Mouse (Mus musculus): ENCODE measurements around the gene Hspd1.
A peak's percentile ranks its signal among the peaks of the same experiment; 100 is the strongest.
"Not testable (repeated sequence)": the region's sequence is repeated elsewhere in the genome, so short reads cannot be mapped to it uniquely, and the experiment has no call there.

The Hspd1 gene

DNA sequence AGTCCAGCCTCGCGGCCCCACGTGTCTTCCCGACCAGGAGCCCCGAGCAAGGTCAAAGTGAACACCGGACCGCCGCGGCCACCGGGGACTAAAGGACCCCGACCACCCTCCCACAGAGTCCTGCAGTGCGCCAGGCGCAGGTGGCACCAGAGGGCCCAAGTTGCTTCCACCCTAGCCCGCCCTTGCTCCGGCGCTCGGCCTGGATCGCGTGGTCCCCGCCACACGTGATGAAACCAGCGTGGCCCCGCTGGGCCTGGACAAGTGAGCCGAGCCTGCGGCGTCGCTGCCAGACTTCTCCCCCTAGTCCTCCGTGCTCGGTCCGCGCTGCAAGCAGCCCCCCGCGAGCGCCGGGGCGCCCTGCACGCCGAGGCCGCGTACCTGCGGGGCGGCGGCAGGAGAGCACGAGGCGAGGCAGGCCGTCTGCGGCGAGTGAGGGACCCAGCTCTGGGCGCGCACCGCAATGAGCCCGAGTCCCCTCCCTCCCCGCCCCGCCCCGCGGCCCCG is 590 bp downstream of the Hspd1 start:
- peak; percentile 48 to 54 for DNase-seq (ENCODE audit: low spot score in 2 of 2)

DNA sequence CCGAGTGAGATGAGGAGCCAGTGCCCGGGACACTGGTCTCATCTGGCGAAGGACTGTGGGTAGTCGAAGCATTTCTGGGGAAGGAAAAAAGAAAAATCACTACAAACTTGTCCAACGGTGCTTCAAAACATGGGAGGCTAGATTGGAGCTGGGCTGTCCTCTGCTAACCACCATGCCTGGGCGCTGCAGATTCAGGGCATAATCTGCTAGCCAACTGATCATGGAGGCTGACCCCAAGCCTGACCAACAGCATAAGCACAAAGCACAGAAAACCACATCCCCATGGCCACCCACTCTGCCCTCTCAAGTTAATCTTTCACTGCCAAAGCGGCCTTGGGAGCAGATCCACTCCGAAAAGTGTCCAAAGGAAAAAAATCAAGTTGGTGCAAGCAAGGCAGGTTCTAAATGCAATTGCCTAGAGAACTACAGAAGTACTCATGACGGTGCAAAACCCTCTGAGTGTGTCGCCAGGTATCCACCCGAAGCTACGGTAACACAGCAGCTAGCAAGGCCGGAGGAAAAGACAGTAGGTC is 1.1 kb downstream of the Hspd1 start:
- DNase-seq (ENCODE audit: low spot score in 2 of 2): peak in 1 of 2 experiments; percentile 6

DNA sequence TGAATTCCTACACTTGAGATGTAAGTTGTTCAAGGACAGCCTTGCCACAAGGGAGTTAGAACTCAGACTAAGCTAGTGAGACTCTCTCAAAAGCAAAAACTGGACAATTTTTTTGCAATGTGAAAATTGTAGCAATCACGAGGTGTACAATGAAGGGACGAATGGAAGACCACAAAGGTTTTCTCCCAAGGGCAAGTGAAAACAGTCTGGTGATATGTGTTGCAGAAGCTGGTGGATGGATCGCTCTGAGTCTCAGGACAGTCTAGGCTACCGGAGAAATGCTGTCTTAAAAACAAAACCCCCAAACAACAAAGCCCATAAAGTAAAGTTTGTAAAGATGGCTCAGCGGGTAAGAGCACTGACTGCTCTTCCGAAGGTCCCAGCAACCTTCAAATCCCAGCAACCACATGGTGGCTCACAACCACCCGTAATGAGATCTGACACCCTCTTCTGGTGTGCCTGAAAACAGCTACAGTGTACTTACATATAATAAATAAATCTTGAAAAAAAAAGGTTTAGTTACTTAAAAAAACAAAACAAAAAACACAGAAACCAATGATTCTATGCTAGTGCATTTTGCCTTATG is 2.2 kb downstream of the Hspd1 start:
- DNase-seq (ENCODE audit: low spot score in 2 of 2): no peak

- DNase-seq (ENCODE audit: low spot score in 2 of 2): no peak
Observed at GRCm38 (mm10) chr1:55082106-55082505, 5.9 kb downstream of the Hspd1 start.

DNA sequence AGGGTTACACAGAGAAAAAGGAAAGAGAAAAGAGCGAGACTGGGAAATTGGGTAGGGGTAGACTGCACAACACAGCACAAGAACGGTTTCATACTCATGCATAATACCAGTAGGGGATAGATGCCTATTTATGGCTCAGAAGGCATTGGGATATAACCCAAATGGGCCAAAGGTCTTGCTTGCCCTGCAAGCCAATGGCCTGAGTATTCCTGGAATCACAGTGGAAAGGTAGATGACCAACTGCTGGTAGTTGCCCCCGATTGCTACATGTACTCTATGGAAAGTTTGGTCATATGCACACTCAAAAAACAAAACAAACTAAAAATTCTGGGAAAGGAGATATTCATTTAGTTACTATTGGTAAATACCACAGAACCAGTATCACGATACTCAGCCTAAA is 8.4 kb downstream of the Hspd1 start:
- DNase-seq (ENCODE audit: low spot score in 2 of 2): no peak

- no peak for DNase-seq (ENCODE audit: low spot score in 2 of 2)
Observed at GRCm38 (mm10) chr1:55076849-55077516, 11.1 kb downstream of the Hspd1 start.

DNA sequence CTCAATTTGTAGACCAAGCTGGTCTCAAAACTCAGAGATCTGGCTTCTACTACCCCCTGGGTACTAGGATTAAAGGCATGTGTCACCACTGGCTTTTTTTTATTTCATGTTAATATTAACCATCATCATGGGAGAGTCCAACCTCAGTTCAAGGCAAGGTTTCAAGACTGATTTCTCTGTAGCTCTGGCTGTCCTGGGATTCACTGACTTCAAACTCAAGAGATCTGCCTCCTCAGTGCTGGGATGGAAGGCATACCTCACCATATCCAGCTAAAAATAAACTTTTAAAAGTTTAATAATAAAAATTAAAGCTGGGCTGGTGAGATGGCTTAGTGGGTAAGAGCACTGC is 11.7 kb downstream of the Hspd1 start:
- no peak for DNase-seq (ENCODE audit: low spot score in 2 of 2)

- DNase-seq (ENCODE audit: low spot score in 2 of 2): no peak
Observed at GRCm38 (mm10) chr1:55075652-55076394, 12.2 kb downstream of the Hspd1 start.

DNA sequence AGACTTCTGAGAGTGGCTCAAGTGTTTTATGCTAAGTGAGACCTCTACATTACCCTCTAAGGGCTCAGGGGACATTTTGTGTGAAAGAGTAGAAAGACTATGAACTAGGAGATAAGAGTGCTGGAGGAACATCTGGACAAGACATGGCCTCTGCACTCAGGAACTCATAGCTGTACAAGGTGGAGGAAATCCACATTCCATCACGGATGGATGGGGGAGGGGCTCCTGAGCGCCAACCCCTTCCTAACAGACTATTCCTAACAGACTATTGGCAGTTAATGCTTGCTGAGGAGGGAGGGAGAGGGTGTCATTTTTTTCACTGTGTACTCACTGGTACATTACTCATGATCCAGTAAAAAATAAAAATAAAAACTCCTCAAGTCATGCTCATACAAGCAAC is 13.3 kb downstream of the Hspd1 start:
- no peak for DNase-seq (ENCODE audit: low spot score in 2 of 2)

DNA sequence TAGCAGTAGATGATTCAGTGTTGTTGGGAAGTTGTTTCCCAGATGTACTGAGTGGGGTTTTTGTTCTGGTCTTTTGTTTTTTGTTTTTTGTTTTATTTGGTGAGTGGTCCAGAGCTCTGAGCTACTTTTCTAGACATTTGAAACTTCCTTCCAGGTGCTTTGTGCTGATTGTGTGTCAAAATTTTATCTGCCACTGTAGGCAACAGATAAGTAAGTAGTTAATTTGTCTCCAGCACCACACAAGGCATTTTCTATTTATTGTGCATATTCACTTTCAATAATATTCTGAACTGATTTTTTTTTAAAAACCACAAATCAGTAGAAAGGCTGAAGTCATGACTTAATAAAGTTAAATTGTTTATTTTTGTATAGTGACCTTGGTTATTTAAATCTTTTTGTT is 15.7 kb downstream of the Hspd1 start:
- not testable (repeated sequence) for DNase-seq (ENCODE audit: low spot score in 2 of 2)

DNA sequence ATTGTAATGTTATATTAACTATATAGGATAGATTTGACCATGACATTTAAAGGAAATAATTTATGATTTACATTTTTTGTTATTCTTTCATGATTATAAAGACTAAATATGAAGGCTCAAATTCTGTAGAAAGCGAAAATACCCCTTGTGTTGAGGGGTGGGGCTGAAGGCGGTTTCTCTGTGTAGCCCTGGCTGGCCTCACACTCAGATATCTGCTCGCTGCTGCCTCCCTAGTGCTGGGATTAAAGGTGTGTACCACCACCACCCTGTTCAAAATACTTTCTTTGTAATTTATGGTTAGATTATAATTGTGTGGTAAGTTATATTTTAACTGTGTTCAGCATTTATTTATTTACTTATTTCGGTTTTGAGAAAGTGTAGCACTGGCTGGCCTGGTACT is 26.3 kb downstream of the Hspd1 start:
- DNase-seq (ENCODE audit: low spot score in 2 of 2): no peak

- DNase-seq (ENCODE audit: low spot score in 2 of 2): no peak
Observed at GRCm38 (mm10) chr1:55061099-55061498, 26.9 kb downstream of the Hspd1 start.

DNA sequence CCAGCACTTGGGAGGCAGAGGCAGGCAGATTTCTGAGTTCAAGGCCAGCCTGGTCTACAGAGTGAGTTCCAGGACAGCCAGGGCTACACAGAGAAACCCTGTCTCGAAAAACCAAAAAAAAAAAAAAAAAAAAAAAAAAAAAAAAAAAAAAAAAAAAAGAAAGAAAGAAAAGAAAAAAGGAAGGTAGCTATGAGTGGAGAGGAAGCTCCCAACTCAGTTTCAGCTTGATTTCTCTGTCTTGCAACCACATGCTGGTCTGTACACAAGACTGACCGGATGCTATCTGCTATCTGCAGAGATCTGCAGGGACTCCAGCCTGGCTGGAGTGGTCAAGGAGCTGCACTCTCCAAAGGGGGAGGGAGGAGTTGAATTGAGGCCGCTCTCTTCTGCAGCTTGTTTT is 29.7 kb downstream of the Hspd1 start:
- not testable (repeated sequence) for DNase-seq (ENCODE audit: low spot score in 2 of 2)

GRCm38 (mm10) chr1:55055322-55056115 is 32.5 kb downstream of the Hspd1 start:
- no peak for DNase-seq (ENCODE audit: low spot score in 2 of 2)

GRCm38 (mm10) chr1:55053596-55053995 is 34.4 kb downstream of the Hspd1 start:
- no peak for DNase-seq (ENCODE audit: low spot score in 2 of 2)

GRCm38 (mm10) chr1:55053005-55053404 is 35.0 kb downstream of the Hspd1 start:
- DNase-seq (ENCODE audit: low spot score in 2 of 2): no peak

DNA sequence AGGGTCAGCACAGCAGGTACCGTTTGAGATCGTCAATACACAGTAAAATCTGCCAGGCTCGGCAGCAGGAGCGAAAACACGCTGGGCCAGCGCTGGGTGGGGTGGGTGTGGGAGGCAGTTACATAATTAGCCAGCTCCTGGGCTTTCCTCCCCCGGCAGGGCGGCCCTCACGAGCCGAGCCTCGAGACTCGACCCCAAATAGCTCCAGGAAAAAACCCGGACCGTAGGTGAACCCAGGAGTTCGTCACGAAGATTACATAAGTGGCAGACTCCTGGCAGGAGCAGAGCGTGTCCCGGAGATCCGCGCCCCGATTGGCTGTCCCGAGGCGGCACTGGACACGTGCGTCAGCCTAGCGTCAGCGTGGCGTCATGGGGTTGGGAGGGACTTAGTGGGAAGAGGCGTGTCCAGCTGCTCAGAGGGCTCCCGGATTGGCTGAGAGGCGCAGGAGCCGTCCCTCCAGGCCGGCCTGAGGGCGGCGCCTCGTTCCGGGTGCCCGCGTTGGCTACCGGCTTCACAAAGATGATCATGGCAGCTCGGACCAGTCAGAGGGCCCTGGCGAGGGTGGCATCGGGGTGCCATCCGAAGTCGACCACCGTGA is 35.6 kb downstream of the Hspd1 start, which contains the start of gene Coq10b:
Coq10b (plus strand) TSS at position 416 of the 599 bp plus-strand sequence.
- DNase-seq (ENCODE audit: low spot score in 2 of 2): peak; percentile 94 to 98

DNA sequence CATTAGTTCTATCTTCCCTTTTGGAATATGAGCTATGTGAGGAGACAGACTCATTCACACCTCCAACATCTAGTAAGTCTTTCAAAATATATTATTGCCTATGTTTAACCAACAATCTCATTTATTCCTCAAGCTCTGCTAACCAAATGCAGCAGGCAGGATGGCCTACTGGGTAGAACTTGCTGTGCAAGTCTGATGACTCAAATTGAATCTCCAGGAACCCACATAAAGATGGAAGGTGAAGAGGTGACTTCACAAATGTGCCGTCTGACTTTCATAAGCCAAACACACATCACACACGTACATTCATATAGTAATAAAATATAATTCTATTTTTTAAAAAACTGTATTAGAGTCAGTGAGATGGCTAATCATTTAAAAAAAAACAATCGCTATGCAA is 36.4 kb downstream of the Hspd1 start:
- DNase-seq (ENCODE audit: low spot score in 2 of 2): no peak

- no peak for DNase-seq (ENCODE audit: low spot score in 2 of 2)
Observed at GRCm38 (mm10) chr1:55048841-55049587, 39.0 kb downstream of the Hspd1 start.

DNA sequence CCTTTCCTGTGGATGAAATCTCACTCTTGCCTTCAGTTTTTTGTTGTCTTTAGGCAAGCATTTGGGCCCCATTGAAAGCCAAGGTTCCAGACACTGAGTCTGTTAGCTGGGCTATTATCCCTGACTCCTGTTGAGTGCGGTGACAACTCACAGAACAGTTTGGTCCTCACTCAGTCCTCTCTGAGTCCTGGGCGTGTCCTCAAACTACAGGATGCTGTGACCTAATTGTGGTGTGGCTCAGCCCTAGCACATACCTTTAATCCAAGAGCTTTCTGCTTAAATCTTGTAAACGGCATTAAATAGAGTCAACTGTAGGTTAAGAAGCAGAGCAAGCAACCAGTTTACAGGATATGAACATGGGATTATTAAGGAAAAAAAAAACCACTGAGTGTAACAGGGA is 44.9 kb downstream of the Hspd1 start:
- no peak for DNase-seq (ENCODE audit: low spot score in 2 of 2)

- no peak for DNase-seq (ENCODE audit: low spot score in 2 of 2)
Observed at GRCm38 (mm10) chr1:55042246-55042645, 45.8 kb downstream of the Hspd1 start.
